Mouse (Mus musculus) urinary bladder, postnatal 14 days (tissue): ENCODE measurements around the gene Ubald2.
"Not testable (repeated sequence)": the region's sequence is repeated elsewhere in the genome, so short reads cannot be mapped to it uniquely, and the experiment has no call there.

Experiments used
- DNase-seq: peaks from one replicate; pipeline ENCODE4 v3.0.0; 2021; ENCODE audit warnings: low spot score

Gene Ubald2

DNA sequence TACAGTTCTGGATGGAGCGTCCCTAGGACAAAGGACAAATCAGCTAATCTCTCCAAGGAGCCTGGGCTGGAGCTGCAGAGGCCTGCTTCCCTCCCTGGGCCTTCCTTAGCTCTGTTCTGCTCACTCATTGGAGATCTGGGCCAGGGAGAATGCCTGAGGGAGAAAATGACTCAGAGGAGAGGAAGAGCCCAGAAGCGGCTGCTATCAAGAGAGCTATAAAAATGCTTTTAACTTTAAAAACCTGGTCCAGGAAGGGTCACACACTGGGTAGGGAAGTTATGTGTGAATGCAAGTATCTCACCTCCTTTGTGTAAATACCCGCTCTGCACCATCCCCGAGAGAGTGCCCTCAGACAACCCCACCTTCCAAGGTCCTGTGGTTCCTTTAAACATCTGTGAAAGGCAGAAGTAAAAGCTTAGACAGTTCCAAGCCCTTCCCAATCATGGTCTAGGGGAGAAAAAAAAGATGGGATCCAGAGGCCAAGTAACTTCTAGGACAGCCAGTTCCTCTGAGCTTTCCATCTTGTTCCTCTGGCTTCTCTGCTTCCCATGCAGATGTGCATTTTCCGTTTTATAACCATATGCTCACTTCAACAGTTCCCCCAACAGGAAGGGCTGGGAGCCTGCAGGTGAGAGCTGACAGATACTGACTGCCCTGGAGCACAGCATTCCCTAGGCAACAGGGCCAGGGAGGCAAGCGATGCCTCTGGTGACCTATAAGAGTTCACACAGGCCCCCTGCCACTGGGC lies 17.5 kb upstream of the Ubald2 start:
- peak; percentile 54 for DNase-seq

DNA sequence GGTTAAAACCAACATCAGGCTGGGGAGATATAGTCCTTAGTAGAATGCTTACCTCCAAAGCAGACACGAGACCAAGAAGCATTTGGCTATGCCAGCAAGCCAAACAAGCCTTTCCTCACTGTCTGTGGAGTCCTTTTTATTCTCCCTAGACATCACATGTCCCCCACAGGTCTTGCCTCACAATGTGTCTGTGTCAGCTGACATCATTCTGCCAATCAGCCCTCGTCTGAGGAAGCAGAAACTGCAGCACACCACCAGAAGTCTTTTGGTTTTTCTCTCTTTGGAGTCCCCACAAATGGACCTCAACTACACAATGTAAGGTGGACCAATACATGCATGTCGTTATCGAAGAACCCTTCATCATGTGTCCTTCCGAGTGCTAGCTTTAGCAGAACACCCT lies 16.8 kb upstream of the Ubald2 start:
- DNase-seq, result no peak

DNA sequence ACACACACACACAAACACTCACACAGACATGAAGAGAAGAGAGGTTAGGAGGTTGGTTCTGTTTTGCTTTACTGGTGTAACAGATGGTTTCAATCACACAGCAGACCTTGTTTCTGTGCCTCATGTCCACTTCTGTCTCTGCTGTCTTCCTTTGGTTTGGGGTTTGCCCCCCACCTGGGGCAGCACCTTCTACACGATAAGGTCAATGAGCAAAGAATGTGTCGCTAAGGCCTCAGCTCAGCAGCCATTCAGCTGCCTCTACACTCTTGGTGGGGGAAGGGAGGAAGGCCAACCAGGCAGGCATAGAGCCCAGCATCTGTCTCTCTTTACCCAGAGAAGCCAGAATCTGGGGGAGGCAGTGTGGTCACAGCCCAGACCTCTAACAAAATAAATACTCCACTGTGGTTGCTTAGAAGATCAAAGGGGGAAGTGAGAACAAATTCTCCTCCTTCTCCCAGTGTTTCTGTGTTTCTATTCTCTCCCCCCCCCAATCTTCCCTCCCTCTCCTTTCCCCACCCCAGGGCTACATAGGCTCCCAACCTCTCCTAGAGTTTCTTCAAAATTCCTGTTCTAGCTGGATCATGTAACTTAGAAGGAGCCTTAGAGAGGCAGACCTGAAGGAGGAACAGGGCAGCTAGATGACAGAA lies 15.6 kb upstream of the Ubald2 start:
- DNase-seq, result no peak

DNA sequence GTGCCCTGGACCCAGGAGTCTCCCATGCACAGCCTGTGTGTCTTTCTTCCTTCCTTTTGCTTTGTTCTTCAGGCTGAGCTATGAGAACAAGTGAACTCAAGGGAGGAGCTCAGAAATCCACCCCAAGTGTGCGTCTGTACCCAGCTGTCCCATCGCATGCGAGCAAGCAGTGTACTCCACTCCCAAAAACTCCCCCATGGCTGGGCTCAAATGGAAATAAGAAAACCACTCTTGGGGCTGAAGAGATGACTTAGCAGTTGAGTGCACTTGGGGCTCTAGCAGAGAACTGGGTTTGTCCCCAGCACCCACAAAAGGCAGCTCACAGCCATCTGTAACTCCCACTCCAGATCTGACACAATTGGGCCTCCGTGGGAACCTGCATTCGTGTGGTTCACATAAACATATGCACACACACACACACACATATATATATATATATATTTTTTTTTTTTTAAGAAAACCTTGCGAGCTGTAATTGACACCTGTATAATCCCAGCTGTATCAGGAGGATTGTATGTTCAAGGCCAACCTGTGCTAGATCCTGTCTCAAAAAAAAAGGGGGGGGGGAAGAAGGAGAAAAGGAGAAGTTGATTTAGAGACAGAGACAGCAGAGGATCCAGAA lies 14.9 kb upstream of the Ubald2 start:
- DNase-seq, result no peak

DNA sequence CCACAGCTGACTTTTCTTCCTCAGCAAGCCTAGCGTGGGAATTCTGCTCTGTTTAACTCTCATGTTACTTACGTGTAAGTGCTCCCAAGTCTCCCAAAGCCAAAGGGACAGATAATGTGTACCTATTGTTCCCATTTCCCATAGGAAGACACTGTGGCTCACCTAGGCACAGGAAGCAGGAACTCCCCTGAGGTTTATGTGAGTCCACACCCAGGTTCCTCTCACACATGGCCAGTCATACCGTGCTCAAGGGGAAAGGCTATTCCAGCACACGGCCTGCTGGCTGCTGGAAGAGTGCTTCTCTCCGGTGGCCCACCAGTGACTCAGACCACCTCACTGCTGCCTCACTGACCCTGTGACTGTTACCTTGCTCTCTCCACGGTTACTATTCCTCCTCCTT lies 12.8 kb upstream of the Ubald2 start:
- DNase-seq, result no peak

DNA sequence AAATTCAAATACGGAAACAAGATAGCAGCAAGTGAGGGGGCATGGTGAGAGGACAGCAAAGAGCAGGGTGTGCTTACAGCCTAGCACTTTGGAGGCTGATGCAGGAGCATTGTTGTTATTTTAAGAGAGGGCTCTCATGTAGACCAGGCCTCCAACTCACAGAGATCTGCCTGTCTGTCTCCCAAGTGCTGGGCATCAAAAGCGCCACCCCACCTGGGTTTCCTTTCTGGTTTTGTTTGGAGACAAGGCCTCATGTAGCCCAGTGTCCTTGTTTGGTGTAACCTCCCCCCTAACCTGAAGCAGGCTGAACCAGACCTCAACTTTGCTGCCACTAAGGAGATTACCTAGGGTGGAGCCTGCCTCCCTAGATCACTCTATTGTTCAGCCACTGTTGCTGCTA lies 11.3 kb upstream of the Ubald2 start:
- DNase-seq, result no peak

DNA sequence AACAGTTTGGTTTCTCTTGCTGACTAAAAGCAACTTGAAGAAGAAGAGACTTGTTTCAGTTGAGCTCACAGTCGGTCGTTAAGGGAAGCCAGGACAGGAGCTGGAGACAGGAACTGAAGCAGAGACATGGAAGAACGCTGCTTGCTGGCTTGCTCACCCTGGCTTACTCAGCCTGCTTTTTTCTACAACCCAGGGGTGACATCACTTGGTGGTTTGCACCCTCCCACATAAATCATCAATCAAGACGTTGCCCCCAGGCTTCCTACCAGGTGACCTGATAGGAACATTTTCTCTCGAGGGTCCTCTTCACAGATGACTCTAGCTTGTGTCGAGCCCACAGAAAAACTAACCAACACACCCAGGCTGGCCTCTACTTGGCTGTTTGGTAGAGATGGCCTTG lies 10.7 kb upstream of the Ubald2 start:
- no peak for DNase-seq

DNA sequence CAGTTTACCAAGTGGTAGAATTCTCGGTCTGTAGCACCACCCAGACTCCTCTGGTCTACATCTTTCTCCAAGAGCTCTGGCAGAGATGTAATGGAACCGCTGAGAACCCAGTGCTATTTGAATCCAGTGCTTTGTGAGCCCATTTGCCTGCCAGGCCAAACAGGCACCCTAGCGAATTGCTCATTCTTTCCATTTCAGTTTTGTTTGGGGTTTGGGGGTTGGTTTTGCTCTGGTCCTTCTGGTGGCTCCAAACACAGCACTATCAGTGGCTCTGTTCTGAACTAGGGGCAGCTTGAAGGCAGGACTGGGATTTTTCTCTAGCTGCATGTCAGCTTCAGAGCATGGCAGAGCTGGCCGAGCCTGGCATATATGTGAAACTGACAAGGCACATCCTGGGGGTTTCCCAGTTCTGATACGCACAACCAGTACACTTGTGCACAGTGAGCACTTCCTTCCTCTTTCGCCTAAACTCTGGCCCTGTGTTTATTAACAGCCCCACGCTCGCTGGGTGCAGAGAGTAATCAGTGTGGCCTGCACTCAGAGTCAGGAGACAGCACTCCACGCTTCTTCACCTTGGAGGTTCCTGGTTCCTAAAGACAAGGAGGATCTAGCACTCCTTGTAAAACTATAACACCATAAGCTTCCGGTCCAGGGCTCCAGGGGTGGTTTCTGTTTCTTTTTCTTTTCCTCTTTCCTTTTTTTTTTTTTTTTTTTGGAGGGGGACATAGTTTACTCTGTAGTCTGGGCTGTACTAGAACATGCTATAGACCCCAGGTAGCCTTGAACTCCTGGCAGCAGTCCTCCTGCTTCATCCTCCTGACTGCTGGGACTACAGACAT lies 9.9 kb upstream of the Ubald2 start:
- no peak for DNase-seq

DNA sequence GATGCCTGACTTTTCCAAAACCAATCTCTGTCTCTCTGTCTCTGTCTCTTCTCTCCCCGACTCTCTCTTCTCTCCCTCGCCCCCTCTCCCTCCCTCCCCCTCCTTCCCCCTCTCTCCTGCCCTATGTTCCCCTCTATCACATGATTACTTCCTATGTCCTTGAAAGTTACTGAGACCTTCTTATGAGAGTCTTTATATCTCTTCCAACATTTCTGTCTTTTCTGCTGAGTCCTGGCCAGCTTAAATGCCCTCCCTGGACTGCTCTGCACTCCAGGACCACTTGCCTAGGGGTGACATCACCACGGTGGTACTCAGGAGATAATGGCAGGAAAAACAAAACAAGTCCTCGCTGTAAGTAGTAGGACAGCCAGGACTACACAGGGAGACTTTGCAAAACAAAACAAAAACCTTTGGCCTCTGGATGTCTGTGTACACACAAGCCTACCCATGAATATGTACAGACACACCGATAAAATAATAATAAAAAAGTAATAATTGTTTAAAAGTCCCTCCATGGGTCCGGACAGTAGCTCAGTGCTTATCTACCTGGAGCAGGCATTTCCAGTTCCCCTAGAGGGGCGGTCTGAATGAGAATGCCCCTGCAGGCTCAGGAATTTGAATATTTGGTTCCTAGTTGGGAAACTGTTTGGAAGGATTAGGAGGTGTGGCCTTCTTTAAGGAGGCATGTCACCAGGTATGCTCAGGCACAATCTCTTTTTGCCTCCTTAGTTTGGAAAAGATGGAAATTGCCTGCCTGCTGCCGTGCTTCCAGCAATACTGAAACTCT lies 9.1 kb upstream of the Ubald2 start:
- DNase-seq, result no peak

DNA sequence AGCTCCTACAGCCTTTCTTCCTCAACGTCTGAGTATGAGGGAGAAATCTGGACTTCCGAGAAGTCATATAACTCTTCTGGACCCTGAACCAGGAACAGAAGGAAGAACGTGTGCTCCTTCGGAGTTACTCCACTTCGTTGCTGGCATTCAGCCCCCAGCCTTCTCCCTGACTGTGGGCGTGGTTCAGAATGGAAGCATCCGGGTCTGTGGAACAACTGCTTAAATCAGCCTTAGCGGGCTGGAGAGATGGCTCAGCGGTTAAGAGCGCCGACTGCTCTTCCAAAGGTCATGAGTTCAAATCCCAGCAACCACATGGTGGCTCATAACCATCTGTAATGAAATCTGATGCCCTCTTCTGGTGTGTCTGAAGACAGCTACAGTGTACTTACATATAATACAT lies 7.6 kb upstream of the Ubald2 start:
- not testable (repeated sequence) for DNase-seq

DNA sequence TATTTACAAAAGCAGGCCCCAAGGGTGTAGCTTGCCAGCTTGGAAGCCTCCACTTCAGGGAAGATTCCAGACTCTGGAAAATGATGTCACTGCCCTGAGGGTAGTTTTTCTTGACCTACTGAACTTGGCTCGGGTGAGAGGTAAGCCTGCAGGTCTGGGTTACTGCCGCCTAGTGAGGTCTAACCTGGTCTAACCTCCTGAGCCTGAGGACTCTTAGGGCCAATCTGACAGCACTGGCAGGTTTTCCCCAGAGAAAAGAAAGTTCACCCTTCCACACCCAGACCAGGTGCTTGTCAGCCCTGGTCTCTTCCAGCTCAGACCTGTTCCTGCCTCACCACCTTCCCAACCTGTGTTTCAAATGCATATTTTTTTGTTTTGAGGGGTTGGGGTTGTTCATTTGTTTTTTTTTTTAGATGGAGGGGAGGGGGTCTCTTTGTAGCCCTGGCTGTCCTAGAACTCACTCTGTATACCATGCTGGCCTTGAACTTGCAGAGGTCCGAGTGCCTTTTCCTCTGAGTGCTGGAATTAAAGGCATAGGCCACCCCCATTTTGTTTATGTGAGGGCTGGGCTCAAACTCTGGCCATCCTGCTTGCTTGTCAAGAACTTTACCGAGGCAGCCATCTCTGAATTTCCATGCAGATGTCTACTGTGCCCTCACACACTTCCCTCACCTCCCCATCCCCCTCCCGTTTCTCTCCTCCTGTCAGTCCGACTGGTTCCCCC lies 6.9 kb upstream of the Ubald2 start:
- DNase-seq, result no peak

DNA sequence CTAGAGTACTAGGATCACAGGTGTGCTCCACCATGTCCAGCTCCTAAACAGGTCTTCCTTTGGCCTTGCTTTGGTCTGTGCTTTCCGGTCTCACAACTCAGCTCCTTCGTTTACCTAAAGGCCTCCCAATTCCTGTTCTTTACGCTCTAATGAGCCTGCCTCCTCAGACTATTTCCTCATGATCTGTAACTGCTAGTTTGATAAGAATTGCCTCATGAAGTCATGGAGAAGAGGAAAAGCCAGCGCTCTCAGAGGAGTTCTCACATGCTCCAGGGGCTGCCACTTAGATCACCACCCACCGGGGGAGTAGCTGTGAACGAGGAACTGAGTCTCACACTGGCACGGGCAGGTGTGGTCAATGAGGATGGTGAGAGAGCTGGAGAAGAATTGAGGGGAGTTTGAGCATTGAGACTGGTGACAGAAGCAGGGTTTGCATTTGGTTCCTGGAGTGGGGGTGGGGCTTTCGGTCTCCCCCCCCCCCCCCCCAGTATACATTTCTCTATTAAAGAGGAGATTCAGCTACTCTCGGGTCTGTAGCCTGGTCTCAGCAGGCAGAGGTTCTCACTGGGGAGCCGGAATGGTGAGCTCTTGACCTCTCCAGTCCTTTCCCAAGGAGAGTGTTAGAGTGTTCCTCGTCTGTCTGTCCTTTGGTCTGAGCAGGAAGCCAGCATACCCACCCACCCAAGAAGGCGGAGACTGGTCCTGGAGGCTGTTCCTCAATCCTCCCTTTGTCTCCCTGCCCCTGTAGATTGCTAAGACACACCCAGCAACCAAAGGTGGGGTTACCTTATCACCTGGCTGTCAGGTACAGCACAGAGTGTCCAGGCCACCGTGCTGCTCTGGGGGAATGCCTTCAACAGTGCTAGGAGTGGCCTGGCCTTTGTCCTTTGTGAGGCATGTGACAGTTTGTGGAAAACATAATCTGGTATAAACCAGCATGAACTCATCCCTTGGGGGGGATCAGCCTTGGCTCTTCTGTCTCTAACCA lies 4.7 kb upstream of the Ubald2 start:
- no peak for DNase-seq

DNA sequence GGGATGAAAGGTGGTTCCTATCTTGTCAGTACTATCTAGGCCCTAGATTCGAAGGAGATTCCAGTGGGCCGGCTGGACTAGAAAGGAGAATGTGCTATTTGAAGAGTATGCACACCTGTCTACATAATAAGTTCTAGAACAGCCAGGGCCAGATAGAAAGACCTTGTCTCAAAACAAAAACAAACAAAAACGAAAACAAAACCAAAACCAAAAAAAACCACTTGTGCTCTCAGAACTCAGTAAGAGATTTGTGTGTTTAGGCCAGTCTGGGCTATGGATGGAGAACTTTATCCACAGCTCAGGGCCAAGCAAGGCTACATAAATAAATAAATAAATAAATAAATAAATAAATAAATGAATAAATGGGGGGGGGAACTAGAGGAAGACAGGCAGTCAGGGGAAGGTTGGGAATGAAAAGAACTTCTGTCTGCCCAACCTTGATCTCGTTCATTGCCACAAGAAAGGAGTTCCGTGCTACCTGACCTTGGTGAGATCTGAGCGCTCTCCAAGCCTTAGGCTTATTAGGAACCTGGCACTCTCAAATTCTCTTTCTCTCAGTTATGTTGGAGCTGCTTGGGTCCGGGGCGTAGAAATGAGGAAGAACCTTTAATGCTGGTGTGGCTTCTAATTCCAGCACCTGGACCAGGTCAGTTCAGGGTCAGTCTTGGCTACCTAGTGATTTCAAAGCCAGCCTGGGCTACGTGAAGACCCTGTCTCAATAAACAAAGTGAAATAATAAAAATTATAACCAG lies 3.9 kb upstream of the Ubald2 start:
- DNase-seq, result no peak

DNA sequence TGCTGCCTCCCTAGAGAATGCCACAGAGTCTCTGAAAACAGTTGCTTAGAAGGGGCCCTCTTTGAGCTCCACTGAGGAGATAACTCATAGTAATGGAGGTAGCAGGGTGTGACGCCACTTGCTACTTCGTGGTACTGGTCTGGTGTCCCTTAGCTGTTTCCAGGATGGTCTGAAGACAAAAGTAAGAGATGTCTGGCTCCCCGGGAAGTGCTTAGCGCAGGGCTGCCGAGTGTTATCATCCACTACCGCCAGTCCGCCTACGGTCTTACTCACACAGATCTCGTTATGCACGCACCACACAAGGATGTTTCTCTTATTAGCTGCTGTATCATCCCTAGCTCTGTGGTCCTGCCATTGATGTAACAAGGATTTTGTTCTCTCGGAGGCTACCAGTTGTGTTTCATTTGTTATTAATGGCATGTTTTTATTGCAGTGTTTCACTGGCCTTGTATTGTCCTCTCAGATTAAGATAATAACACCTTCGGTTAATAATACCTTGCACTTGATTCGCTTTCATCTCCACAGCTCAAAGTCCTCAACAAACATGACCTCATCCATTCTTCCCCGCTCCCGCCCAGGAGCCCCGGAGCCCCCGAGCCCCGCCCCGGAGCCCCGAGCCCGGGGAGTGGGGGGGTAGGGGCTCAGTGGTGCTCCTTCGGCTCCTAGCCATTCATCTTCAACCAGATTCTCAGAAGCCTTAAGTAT lies 3.0 kb upstream of the Ubald2 start:
- DNase-seq, result no peak

DNA sequence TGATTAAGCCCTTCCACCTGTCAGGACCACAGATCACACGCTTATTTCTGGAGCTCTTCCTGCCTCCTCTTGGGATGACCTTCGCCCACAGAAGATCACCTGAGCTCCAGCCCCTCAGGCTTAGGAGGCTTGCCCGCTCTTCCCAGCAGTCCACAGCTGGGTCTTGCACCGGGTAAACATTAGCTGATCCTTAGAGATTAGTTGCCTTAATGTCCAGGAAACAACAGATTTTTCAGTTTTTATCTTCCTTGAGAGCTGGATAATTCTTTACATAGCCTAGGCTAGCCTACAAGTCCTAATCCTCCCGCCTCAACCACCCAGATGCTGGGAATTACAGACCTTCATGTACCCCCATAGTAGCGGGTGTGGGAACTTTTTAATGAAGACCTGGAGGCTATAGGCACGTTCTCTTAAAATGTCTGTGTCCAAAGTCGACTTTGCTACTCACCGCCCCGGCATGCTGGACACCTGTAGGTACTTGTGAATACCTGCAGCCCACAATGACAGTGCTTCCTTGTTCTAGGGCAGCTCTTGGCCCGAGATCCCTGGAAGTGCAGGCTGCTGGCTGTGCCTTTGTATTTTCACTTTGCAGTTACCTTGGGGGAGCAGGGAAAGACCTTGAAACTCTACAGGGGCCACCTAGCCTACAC lies 2.3 kb upstream of the Ubald2 start:
- DNase-seq, result peak; percentile 81

DNA sequence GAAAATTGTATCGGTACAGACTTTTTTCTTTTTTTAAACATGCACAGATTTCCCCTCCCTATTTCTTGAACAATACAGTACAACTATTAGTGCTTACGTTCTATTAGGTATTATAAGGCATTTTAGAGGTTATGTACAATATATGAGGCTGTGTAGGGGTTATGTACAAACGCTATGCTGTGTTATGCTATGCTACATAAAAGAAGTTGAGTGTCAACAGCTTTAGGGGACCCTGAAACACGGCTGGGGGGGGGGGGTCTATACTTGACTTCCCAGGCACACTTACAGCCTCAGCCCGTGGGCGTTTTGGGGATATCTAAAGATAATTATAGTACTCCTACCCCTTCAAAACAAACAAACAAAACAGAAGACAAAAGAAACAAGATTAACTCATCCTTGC lies 1.8 kb upstream of the Ubald2 start:
- DNase-seq, result no peak

DNA sequence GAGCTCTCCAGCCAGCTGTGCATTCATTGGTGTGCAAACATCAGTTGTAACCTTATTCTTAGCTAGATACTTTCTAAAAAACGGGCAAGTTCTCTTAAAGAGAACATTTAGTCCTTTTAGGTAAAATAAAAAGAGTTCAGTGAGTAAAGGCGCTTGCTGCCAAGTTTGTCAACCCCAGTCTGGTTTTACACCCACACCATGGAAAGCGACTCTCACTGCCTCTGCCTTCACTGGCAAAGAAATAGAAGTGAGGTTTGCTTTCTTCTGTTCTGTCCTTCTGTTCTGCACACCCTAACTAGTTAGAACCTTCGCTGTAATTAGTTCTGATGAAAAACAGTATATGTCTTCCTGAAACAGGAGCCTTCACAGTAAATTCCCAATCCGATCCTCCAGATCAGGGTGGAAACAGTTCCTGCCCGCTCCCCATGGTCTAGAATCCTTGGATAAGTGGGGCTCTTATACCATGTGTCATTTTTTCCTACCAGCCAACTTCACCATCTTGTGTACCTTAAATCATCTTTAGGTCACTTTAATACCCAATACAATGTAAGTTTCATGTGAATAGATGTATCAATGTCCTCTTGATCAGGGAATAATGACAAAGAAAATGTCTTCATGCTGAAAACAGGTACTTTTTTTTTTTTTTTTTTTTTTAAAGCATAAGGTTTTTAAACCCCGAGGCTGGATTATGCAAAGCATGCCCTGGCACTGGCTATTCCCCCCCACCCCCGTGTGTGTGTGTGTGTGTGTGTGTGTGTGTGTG lies 1.1 kb upstream of the Ubald2 start:
- no peak for DNase-seq
